Mouse (Mus musculus): Measurements from ENCODE around the gene Tspan18.

Gene Tspan18

GRCm38 (mm10) chr2:93333817-93334731 is at the start of gene Tspan18:
TSS of gene Tspan18 (minus strand) at chr2:93334505.
- peak; percentile 77 for DNase-seq

GRCm38 (mm10) chr2:93383831-93384230 is 49.5 kb upstream of the Tspan18 start:
- no peak for DNase-seq

- DNase-seq, result no peak
Measured at GRCm38 (mm10) chr2:93380680-93381089, 46.4 kb upstream of the Tspan18 start.

- no peak for DNase-seq
Measured at GRCm38 (mm10) chr2:93377797-93378196, 43.5 kb upstream of the Tspan18 start.

GRCm38 (mm10) chr2:93377157-93377556 is 42.9 kb upstream of the Tspan18 start:
- no peak for DNase-seq

- no peak for DNase-seq
Measured at GRCm38 (mm10) chr2:93372872-93373271, 38.6 kb upstream of the Tspan18 start.

- DNase-seq, result no peak
Measured at GRCm38 (mm10) chr2:93372097-93372571, 37.8 kb upstream of the Tspan18 start.

GRCm38 (mm10) chr2:93368954-93369353 is 34.6 kb upstream of the Tspan18 start:
- DNase-seq, result no peak

- no peak for DNase-seq
Measured at GRCm38 (mm10) chr2:93367962-93368361, 33.7 kb upstream of the Tspan18 start.

- DNase-seq, result no peak
Measured at GRCm38 (mm10) chr2:93365411-93365810, 31.1 kb upstream of the Tspan18 start.

- DNase-seq, result no peak
Measured at GRCm38 (mm10) chr2:93364951-93365350, 30.6 kb upstream of the Tspan18 start.

GRCm38 (mm10) chr2:93361454-93361853 is 27.1 kb upstream of the Tspan18 start:
- no peak for DNase-seq

- DNase-seq, result no peak
Measured at GRCm38 (mm10) chr2:93360310-93360709, 26.0 kb upstream of the Tspan18 start.

- no peak for DNase-seq
Measured at GRCm38 (mm10) chr2:93357391-93357790, 23.1 kb upstream of the Tspan18 start.

- no peak for DNase-seq
Measured at GRCm38 (mm10) chr2:93355845-93356244, 21.5 kb upstream of the Tspan18 start.

GRCm38 (mm10) chr2:93354621-93355020 is 20.3 kb upstream of the Tspan18 start:
- DNase-seq, result no peak

- DNase-seq, result no peak
Measured at GRCm38 (mm10) chr2:93353725-93354124, 19.4 kb upstream of the Tspan18 start.

- DNase-seq, result no peak
Measured at GRCm38 (mm10) chr2:93352915-93353685, 18.8 kb upstream of the Tspan18 start.

- no peak for DNase-seq
Measured at GRCm38 (mm10) chr2:93351352-93351751, 17.0 kb upstream of the Tspan18 start.

- no peak for DNase-seq
Measured at GRCm38 (mm10) chr2:93347018-93347417, 12.7 kb upstream of the Tspan18 start.

GRCm38 (mm10) chr2:93346609-93347008 is 12.3 kb upstream of the Tspan18 start:
- DNase-seq, result no peak

GRCm38 (mm10) chr2:93345663-93346268 is 11.5 kb upstream of the Tspan18 start:
- no peak for DNase-seq
